Mouse (Mus musculus) spleen, adult 2 months (tissue): ENCODE measurements around the gene Socs3. TPM values are rescaled to one million over a fixed set of nuclear protein-coding genes. Genes with fewer than 3 reads are reported as not detected.

Experiments
- DNase-seq, 2 experiments: peaks; one replicate each; pipeline versions ENCODE4 v3.0.0 to v3.0.0-alpha.2; 2012 to 2021; ENCODE audit warnings: low spot score in 2 of 2, low read depth in 1 of 2
- H3K27ac ChIP-seq: fragments of 200-500 bp; 2 replicates; pipeline ENCODE4 v1.5.1; 2012; ENCODE audit warnings: low read length, inconsistent platforms; ENCODE audit not compliant: insufficient read depth
- H3K27me3 ChIP-seq: fragments of 200-500 bp; 2 replicates; pipeline ENCODE4 v1.6.1; 2012; ENCODE audit warnings: mild to moderate bottlenecking, moderate library complexity, low read length, inconsistent platforms; ENCODE audit not compliant: control insufficient read depth, insufficient read depth
- H3K36me3 ChIP-seq: fragments of 200-500 bp; 2 replicates; pipeline ENCODE4 v1.6.1; 2012; ENCODE audit warnings: mild to moderate bottlenecking, low read length, inconsistent platforms; ENCODE audit not compliant: control insufficient read depth, insufficient read depth
- H3K4me1 ChIP-seq: fragments of 200-500 bp; 2 replicates; pipeline ENCODE4 v1.6.1; 2011; ENCODE audit warnings: inconsistent platforms; ENCODE audit not compliant: control insufficient read depth, insufficient read depth, insufficient read length
- H3K4me3 ChIP-seq: fragments of 200-500 bp; 2 replicates; pipeline ENCODE4 v1.5.1; 2011; ENCODE audit warnings: mild to moderate bottlenecking, inconsistent platforms; ENCODE audit not compliant: insufficient read depth, insufficient read length; ENCODE audit errors: extremely low read depth
- CTCF ChIP-seq: fragments of 200-500 bp; IDR thresholded peaks from 2 replicates; pipeline ENCODE4 v1.5.1; 2011; ENCODE audit warnings: mild to moderate bottlenecking, inconsistent platforms; ENCODE audit not compliant: insufficient read depth, insufficient read length, insufficient replicate concordance; ENCODE audit errors: extremely low read depth
- POLR2A ChIP-seq: fragments of 200-500 bp; IDR thresholded peaks from 2 replicates; pipeline ENCODE4 v1.6.1; 2011; ENCODE audit warnings: low read depth, low read length, inconsistent platforms
- WGBS: fragments of 180-500 bp; shearing (Covaris S2); methylation state at CpG from one replicate; pipeline ENCODE4 v1.1.7; 2018; 5-methylcytosine and 5-hydroxymethylcytosine counted together
- polyA plus RNA-seq: library from polyadenylated mRNA; depleted of rRNA; stranded (reverse); fragments of >200 nt; gene quantifications from 2 replicates; pipeline ENCODE4 v1.2.3, GENCODE M21; 2012

The Socs3 gene
- polyA plus RNA-seq, 1 experiment = 22.0 TPM

GRCm38 (mm10) chr11:117960601-117961000 lies 9.2 kb downstream of the Socs3 start:
- Histone ChIP-seq H3K36me3 (no peaks in the 10 kb centered on the region), H3K27me3 (no peaks in the 10 kb centered on the region), H3K27ac (no peak overlapping the region), H3K4me3 (no peak overlapping the region), H3K4me1 (peaks cover 40% of the 10 kb centered on the region; the same call in 1 of the 2 replicates)
- TF ChIP-seq CTCF (no peak), POLR2A (no peak)
- no peak for DNase-seq

GRCm38 (mm10) chr11:117959741-117960381 lies 10.0 kb downstream of the Socs3 start:
- Histone ChIP-seq H3K27me3 (no peaks in the 10 kb centered on the region), H3K36me3 (no peaks in the 10 kb centered on the region), H3K27ac (peak overlapping the region; percentile 56), H3K4me1 (peaks cover 39% of the 10 kb centered on the region; the same call in 1 of the 2 replicates), H3K4me3 (no peak overlapping the region)
- DNase-seq = peak in 1 of 2 experiments; percentile 38
- no peak for TF ChIP-seq CTCF
- TF ChIP-seq POLR2A = no peak
- WGBS = 10% methylated on average over 17 of the region's 17 CpGs

DNA sequence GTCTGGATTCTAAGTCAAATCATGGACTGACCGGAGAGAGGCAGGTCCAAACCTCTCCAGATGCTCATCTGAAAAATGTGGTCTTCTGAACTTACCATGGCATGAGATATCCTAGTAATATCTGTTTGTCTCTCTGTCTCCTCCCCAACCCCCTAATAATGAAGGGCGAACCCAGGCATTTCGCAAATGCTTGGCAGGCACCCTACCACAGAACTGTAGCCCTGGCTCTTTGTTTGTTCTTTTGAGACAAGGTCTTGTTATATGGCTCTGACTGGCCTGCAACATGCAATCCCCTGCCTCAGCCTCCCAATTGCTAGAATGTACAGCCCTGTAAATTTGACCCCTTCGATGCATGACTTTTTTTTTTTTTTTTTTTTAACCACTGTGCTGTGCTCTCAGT lies 10.7 kb downstream of the Socs3 start:
- WGBS = 81% methylated on average over 4 of the region's 4 CpGs
- TF ChIP-seq CTCF (no peak), POLR2A (no peak)
- Histone ChIP-seq H3K4me3 (no peak overlapping the region), H3K27me3 (no peaks in the 10 kb centered on the region), H3K4me1 (peaks cover 45% of the 10 kb centered on the region; the same call in 1 of the 2 replicates), H3K27ac (no peak overlapping the region), H3K36me3 (no peaks in the 10 kb centered on the region)
- no peak for DNase-seq

DNA sequence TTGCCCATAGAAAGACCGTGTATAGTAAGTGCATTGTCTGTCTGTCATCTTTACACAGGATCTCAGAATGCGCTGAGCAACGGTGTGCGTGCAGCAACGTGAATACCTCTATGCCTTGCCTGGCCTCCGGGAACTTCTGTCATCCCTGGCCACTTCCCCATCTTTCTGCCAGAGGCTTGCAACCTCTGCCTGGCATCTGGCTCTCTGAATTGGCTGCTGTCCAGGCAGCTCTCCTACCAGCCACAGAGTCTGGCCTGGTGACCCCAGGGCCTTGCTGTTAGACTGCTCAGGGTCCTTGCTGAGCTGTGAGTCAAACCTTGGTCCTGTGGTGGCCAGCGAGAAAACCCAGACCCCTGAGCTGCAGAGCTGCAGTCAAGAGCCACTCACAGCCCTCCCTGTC lies 11.7 kb downstream of the Socs3 start:
- H3K27ac ChIP-seq = no peak overlapping the region
- no peak for DNase-seq
- no peak overlapping the region for H3K4me3 ChIP-seq
- no peaks in the 10 kb centered on the region for H3K36me3 ChIP-seq
- no peaks in the 10 kb centered on the region for H3K27me3 ChIP-seq
- 38% methylated on average over 7 of the region's 7 CpGs for WGBS
- no peak for TF ChIP-seq CTCF
- H3K4me1 ChIP-seq = peaks cover 37% of the 10 kb centered on the region; the same call in 1 of the 2 replicates

GRCm38 (mm10) chr11:117955621-117956020 lies 14.2 kb downstream of the Socs3 start:
- Histone ChIP-seq H3K4me1 (peaks cover 43% of the 10 kb centered on the region; the same call in 1 of the 2 replicates), H3K27me3 (no peaks in the 10 kb centered on the region), H3K36me3 (no peaks in the 10 kb centered on the region), H3K27ac (no peak overlapping the region), H3K4me3 (no peak overlapping the region)
- no peak for DNase-seq
- 77% methylated on average over 13 of the region's 13 CpGs for WGBS
- TF ChIP-seq POLR2A (no peak), CTCF (no peak)

- H3K36me3 ChIP-seq = no peaks in the 10 kb centered on the region
- H3K4me1 ChIP-seq = peaks cover 39% of the 10 kb centered on the region
- no peak overlapping the region for H3K4me3 ChIP-seq
- no peak for TF ChIP-seq POLR2A
- no peak for TF ChIP-seq CTCF
- 70% methylated on average over 9 of the region's 9 CpGs for WGBS
- no peaks in the 10 kb centered on the region for H3K27me3 ChIP-seq
- no peak for DNase-seq
- H3K27ac ChIP-seq = peak overlapping the region; percentile 55
Observed at GRCm38 (mm10) chr11:117954819-117955218, 15.0 kb downstream of the Socs3 start.

DNA sequence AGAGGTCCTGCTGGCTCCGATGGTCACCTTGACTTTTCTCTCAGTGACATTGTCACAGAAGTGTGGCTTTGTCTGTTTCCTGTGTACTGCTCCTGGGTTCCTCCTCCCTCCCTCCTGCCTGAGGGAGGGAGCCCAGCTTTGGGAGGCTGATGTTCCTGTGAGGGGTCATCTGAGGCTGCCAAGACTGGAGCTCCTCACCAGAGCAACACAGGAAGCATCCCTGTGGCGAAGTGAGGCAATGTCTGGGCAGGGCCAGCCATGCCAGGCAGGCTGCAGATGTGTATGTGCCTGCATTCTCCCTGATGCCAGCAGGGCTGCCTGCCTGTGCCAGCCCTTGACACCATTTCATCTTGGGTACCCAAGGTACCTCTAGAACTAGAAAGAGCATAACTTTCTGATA lies 15.8 kb downstream of the Socs3 start:
- 22% methylated on average over 2 of the region's 2 CpGs for WGBS
- Histone ChIP-seq H3K27ac (peak overlapping the region; percentile 55), H3K4me1 (peaks cover 39% of the 10 kb centered on the region), H3K4me3 (no peak overlapping the region), H3K27me3 (no peaks in the 10 kb centered on the region), H3K36me3 (no peaks in the 10 kb centered on the region)
- DNase-seq = no peak
- TF ChIP-seq POLR2A (no peak), CTCF (no peak)
